Mouse (Mus musculus) lung, postnatal 0 days (tissue): ENCODE measurements around the gene Bnipl. TPM values are rescaled to one million over a fixed set of nuclear protein-coding genes. Genes with fewer than 3 reads are reported as not detected.

Source experiments
- ATAC-seq: fragments of 200-750 bp; cut with Nextera tagmentation; 2 replicates; pipeline ENCODE4 v1.8.0; 2017; ENCODE audit warnings: moderate library complexity
- DNase-seq: peaks from one replicate; pipeline ENCODE4 v3.0.0-alpha.2; 2016; ENCODE audit warnings: low spot score
- H3K27ac ChIP-seq: fragments of 300-500 bp; sonication (generic); 2 replicates; pipeline ENCODE4 v1.5.1; 2014; ENCODE audit warnings: antibody characterized with exemption, mild to moderate bottlenecking, low read length, mixed read lengths
- H3K27me3 ChIP-seq: fragments of 300-500 bp; sonication (generic); replicated peaks from 2 replicates; pipeline ENCODE4 v1.6.1; 2014; ENCODE audit warnings: low read length, mixed read lengths; ENCODE audit not compliant: insufficient read depth
- H3K36me3 ChIP-seq: fragments of 300-500 bp; sonication (generic); 2 replicates; pipeline ENCODE4 v1.6.1; 2014; ENCODE audit warnings: low read length, mixed read lengths; ENCODE audit not compliant: insufficient read depth
- H3K4me1 ChIP-seq: fragments of 300-500 bp; sonication (generic); 2 replicates; pipeline ENCODE4 v1.6.1; 2014; ENCODE audit warnings: antibody characterized with exemption, low read depth, low read length, mixed read lengths; ENCODE audit not compliant: insufficient read depth
- H3K4me2 ChIP-seq: fragments of 300-500 bp; sonication (generic); replicated peaks from 2 replicates; pipeline ENCODE4 v1.6.1; 2014; ENCODE audit warnings: low read depth, mild to moderate bottlenecking, low read length, moderate library complexity, mixed read lengths
- H3K4me3 ChIP-seq: fragments of 300-500 bp; sonication (generic); 2 replicates; pipeline ENCODE4 v1.5.1; 2014; ENCODE audit warnings: low read depth, low read length
- H3K9ac ChIP-seq: fragments of 300-500 bp; sonication (generic); replicated peaks from 2 replicates; pipeline ENCODE4 v1.6.1; 2014; ENCODE audit warnings: low read depth, mild to moderate bottlenecking
- H3K9me3 ChIP-seq: fragments of 300-500 bp; sonication (generic); 2 replicates; pipeline ENCODE4 v1.6.1; 2016; ENCODE audit warnings: low read length, mixed read lengths
- CTCF ChIP-seq: IDR thresholded peaks from 2 replicates; pipeline ENCODE4 v1.5.1; 2016; ENCODE audit warnings: antibody characterized with exemption, mild to moderate bottlenecking
- EP300 ChIP-seq: IDR thresholded peaks from 2 replicates; pipeline ENCODE4 v1.6.1; 2016; ENCODE audit warnings: antibody characterized with exemption, mild to moderate bottlenecking, control low read depth
- WGBS: fragments of 180-500 bp; shearing (Covaris S2); extraction: QIAGEN DNeasy Blood & Tissue Kit; methylation state at CpG from one replicate; pipeline ENCODE4 v1.1.7; 2014; 5-methylcytosine and 5-hydroxymethylcytosine counted together
- polyA plus RNA-seq: library from polyadenylated mRNA; unstranded; fragments of >200 nt; fragmentation: Nextera tagmentation; extraction: Ambion mirVana; gene quantifications from 2 replicates; pipeline ENCODE4 v1.2.1, GENCODE M21; 2015

The Bnipl gene
- polyA plus RNA-seq, 1 experiment from 2014 or later, result 2.5 TPM

DNA sequence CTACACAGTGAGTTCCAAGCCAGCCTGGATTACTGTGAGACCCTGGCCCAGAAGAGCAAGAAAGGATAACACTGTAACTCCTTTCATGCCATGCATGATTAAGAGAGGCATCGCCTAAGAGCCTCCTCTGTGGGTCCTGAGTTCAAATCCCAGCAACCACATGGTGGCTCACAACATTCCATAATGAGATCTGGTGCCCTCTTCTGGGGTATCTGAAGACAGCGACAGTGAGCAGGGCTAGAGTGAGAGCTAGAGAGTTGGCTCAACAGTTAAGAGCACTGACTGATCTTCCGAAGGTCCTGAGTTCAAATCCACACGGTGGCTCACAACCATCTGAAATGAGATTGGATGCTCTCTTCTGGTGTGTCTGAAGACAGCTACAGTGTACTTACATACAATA lies 23.5 kb upstream of the Bnipl start:
- ATAC-seq (no peak), DNase-seq (no peak)
- no peaks in the 10 kb centered on the region for H3K36me3 ChIP-seq
- no peaks in the 10 kb centered on the region for H3K27me3 ChIP-seq
- no peak overlapping the region for H3K27ac ChIP-seq
- no peak for TF ChIP-seq EP300
- TF ChIP-seq CTCF, result no peak; the same call in 1 of the 2 replicates
- no peaks in the 10 kb centered on the region for H3K9me3 ChIP-seq
- H3K4me3 ChIP-seq, result no peak overlapping the region
- H3K4me2 ChIP-seq, result no peak overlapping the region
- WGBS, result 91% methylated on average over 4 of the region's 4 CpGs
- no peak overlapping the region for H3K9ac ChIP-seq
- no peaks in the 10 kb centered on the region for H3K4me1 ChIP-seq

DNA sequence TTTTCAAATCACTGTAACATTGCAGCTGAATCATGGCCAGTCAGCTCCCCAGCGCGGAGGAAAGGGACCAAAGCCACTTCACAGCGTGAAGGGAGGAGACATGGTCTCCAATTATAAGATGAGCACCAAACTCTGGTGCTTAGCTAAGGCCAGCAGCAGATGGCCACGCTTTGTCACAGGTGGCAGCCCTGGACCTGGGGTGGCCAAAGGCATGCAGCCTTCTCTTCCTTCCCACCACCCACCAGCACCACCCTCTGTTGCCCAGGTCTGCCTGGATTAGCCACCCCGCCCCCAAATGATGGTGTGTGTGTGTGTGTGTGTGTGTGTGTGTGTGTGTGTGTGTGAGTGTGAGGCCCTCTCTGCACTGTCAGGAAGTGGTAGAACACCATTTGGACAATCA lies 22.5 kb upstream of the Bnipl start:
- Histone ChIP-seq H3K4me1 (no peaks in the 10 kb centered on the region), H3K36me3 (no peaks in the 10 kb centered on the region), H3K4me2 (no peak overlapping the region), H3K4me3 (no peak overlapping the region), H3K27me3 (no peaks in the 10 kb centered on the region), H3K27ac (no peak overlapping the region), H3K9me3 (no peaks in the 10 kb centered on the region), H3K9ac (no peak overlapping the region)
- 85% methylated on average over 5 of the region's 5 CpGs for WGBS
- ATAC-seq (no peak), DNase-seq (no peak)
- no peak for TF ChIP-seq CTCF

DNA sequence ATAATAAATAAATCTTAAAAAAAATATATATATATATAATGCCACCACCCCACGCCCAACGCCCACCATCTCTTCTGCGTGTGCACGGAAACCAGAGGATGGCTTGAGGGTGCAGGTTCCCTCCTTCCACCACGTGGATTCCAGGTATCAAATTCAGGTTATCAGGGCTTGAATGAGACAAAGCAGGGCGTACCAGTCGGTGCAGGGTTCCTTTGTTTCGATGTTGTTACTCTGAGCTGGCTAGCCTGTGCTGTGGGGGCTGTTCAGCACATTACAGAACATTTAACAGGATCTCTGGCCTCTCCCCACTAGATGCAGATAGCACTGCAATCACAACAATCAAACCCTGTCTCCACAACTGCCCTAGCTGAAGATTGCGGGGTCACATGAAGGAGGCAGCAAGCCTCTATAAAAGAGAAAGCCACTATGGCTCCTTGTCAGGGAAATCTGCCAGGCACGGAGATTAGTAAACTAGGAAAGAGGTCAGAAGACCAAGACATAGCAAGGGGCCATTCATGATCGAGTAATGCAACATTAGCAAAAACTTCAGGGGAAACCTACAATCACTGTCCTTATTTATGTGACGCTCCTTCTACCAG lies 19.9 kb upstream of the Bnipl start:
- no peak overlapping the region for H3K4me3 ChIP-seq
- TF ChIP-seq EP300 (no peak), CTCF (no peak)
- ATAC-seq (no peak), DNase-seq (no peak)
- H3K4me2 ChIP-seq, result no peak overlapping the region
- 0 out of 2 replicates have a peak, but pooled peaks cover 7% of the 10 kb centered on the region for H3K36me3 ChIP-seq
- no peaks in the 10 kb centered on the region for H3K27me3 ChIP-seq
- H3K4me1 ChIP-seq, result no peaks in the 10 kb centered on the region
- H3K9ac ChIP-seq, result no peak overlapping the region
- WGBS, result 83% methylated on average over 12 of the region's 12 CpGs
- no peak overlapping the region for H3K27ac ChIP-seq
- H3K9me3 ChIP-seq, result no peaks in the 10 kb centered on the region

DNA sequence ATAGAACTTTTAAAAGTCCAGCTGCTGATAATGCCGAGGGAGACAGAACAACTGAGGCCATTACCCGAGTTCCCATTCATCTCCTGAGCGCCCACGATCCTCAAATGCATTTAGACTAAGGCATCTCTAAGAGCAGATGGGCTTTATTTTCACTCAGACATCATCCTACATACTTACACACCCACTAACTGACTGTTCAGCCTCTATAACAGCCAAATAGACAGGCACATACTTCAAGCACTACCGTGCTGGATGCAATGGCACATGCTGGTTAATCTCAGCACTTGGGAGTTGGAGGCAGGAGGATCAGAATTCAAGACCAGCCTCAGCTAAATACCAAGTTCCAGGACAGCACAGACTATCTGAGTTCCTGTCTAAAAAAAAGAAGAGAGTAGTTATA lies 18.8 kb upstream of the Bnipl start:
- TF ChIP-seq EP300 (no peak), CTCF (no peak)
- H3K4me1 ChIP-seq, result no peaks in the 10 kb centered on the region

DNA sequence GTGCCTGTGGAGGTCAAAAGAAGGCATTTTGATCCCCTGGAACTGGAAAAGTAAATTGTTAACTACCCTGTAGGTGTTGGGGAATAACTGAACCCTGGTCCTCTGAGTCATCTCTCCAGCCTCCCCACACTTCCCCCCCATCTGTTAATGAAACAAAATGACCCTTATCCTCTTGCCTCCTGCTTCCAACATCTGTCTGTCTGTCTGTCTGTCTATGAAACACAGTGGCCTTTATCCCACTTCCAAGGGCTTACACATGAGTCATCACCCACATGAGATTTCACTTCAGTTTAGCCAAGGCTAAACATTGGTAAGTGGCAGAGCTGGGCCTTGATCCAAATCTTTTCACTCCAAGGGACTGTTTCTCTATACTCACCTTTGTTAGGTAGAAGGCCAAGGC lies 16.9 kb upstream of the Bnipl start:
- Histone ChIP-seq H3K27ac (no peak overlapping the region), H3K4me3 (no peak overlapping the region), H3K36me3 (peaks cover 13% of the 10 kb centered on the region), H3K9me3 (no peaks in the 10 kb centered on the region), H3K27me3 (no peaks in the 10 kb centered on the region), H3K4me1 (no peaks in the 10 kb centered on the region), H3K4me2 (no peak overlapping the region), H3K9ac (no peak overlapping the region)
- no peak for TF ChIP-seq EP300
- no peak for TF ChIP-seq CTCF
- ATAC-seq, result no peak
- DNase-seq, result no peak

More for the DNA sequence above, 18.8 kb upstream of the Bnipl start:
- WGBS, result 82% methylated on average over 5 of the region's 5 CpGs
- H3K27ac ChIP-seq, result no peak overlapping the region
- 0 out of 2 replicates have a peak, but pooled peaks cover 7% of the 10 kb centered on the region for H3K36me3 ChIP-seq
- ATAC-seq (no peak), DNase-seq (no peak)
- no peak overlapping the region for H3K4me2 ChIP-seq
- no peak overlapping the region for H3K4me3 ChIP-seq
- no peak overlapping the region for H3K9ac ChIP-seq
- no peaks in the 10 kb centered on the region for H3K9me3 ChIP-seq
- no peaks in the 10 kb centered on the region for H3K27me3 ChIP-seq

DNA sequence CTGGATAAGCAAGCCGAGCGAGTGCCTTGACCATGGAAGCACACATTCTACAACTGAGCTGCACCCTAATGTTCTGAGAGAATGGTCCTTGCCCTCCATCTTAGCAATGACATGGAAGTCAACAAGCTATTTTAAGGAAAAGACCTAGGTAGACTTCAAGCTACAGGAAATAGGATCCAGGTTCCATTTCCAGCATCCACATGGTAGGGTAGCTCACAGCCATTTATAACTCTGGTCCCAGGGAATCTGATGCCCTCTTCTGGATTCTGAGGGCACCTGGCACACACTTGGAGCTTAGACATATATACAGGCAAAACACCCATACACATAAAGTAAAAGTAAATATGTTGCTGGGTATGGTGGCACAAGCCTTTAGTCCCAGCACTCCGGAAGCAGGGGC lies 15.1 kb upstream of the Bnipl start:
- H3K9ac ChIP-seq, result no peak overlapping the region
- no peak for TF ChIP-seq CTCF
- TF ChIP-seq EP300, result no peak
- ATAC-seq (no peak), DNase-seq (no peak)
- H3K27ac ChIP-seq, result no peak overlapping the region
- no peak overlapping the region for H3K4me2 ChIP-seq
- H3K36me3 ChIP-seq, result peaks cover 13% of the 10 kb centered on the region
- no peaks in the 10 kb centered on the region for H3K9me3 ChIP-seq
- no peaks in the 10 kb centered on the region for H3K27me3 ChIP-seq
- no peak overlapping the region for H3K4me3 ChIP-seq
- WGBS, result 93% methylated on average over 3 of the region's 3 CpGs
- no peaks in the 10 kb centered on the region for H3K4me1 ChIP-seq

DNA sequence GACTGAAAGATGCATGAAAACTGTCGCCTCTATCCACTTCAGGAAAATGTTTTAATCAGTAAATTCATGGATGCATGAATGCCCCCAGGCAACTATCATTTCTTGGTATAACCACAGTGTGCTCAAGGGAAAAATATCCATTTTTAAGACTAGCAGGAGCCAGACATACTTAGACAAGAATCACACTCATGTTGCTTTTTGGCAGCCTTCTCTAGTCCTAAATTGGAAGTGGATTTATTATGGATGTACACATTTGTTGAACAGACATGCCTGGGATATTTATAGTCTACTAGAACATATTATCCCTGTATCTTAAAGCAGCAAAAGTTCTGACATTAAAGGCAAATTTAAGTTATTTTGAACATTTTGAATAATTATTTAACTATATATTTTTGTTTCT lies 13.7 kb upstream of the Bnipl start:
- Histone ChIP-seq H3K4me3 (no peak overlapping the region), H3K4me2 (no peak overlapping the region)
- ATAC-seq, result no peak

More for the DNA sequence above, 13.7 kb upstream of the Bnipl start:
- Histone ChIP-seq H3K4me1 (no peaks in the 10 kb centered on the region), H3K9me3 (no peaks in the 10 kb centered on the region), H3K27me3 (no peaks in the 10 kb centered on the region), H3K27ac (no peak overlapping the region), H3K9ac (no peak overlapping the region), H3K36me3 (peaks cover 23% of the 10 kb centered on the region)
- DNase-seq, result no peak
- TF ChIP-seq EP300 (no peak), CTCF (no peak)
- WGBS, result 80% methylated on average over 1 of the region's 1 CpGs
